Mouse (Mus musculus) heart, adult 8-10 months (tissue): Measurements from ENCODE around the gene Serpinb3d. TPM values are rescaled to one million over a fixed set of nuclear protein-coding genes. Genes with fewer than 3 reads are reported as not detected.
"Not testable (repeated sequence)": the region's sequence is repeated elsewhere in the genome, so short reads cannot be mapped to it uniquely, and the experiment has no call there.

Experiments
- DNase-seq: peaks from one replicate; pipeline ENCODE4 v3.0.0; 2022; ENCODE audit warnings: low spot score
- total RNA-seq, 4 experiments: library from RNA; stranded (reverse); gene quantifications; 2 replicates each; pipeline ENCODE4 v1.2.4; 2022

The Serpinb3d gene
- not detected for total RNA-seq

DNA sequence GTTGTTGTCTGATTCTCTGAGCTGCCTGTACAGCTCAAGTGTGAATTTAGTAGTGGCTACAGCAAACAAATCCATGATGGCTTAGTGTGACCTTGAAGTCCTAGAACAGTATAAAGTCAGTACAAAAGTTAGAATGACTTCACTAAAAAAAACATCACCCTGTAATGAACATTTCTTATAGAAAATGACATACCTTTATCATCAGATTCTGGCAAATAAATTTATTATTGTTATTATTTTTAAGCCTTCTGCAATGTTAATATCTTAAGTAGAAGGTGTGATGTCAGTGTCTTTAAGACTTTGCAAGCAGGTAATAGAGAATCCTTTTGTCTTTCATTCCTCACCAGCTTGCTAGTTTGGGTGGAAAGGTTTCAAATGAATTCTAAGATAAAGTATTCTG is at the start of gene Serpinb3d:
TSS of gene Serpinb3d (minus strand) at position 101 of the 400 bp plus-strand sequence.
- no peak for DNase-seq

DNA sequence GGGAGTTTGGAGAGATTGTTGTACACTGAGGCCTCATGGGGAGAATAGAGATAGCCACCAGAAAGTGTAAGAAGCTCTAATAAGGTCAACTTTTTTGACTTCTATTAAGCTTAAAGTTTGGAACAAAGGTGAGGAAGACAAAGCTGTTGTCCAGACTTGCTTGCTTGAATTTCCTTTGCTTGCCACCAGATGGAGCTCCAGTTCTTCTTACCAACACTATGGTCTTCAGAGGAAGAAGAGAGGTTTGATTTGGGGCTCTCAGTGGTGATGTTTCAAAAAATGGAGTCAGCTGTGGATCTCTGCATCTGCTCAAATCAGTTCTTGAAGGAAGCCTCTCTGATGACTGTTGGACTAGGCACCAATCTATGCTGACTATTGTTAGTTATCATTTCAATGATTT is 44.1 kb upstream of the Serpinb3d start:
- DNase-seq: not testable (repeated sequence)

DNA sequence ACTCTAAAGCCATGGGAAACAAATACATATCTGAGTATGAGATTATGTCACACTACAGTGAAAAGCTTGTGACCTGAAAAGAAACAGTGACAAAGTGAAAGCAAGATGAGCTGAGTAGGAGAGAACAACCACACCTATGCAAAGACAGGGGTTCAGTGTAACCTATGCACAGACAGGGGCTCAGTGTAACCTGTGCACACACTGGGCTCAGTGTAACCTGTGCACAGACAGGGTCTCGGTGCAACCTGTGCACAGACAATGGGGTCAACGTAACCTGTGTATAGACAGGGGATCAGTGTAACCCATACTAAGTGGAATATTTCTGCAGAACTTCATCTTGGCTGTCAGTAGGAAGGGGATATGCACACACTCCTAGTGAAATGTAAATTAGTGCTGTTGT is 15.1 kb upstream of the Serpinb3d start:
- DNase-seq: no peak

DNA sequence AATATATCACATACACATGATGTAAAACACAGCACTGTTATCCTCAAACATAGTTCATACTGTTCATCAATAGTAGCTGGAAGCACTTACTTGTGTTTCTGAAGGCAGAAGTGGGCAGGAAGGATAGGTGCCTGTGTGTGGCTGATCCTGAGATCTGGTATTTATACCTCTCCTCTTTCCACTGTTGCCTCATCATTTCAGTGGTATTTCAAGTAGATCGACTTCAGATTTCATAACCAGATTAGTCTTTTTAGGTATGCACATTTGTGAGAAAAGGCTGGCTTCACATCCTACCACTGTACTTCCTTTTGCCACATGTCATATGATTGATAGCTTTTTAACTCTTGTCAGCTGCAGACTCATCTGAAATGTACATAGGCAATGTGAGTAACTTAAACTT is 31.1 kb downstream of the Serpinb3d start, which contains the start of gene Serpinb3a:
TSS of gene Serpinb3a (minus strand) at position 101 of the 400 bp plus-strand sequence.
- no peak for DNase-seq

DNA sequence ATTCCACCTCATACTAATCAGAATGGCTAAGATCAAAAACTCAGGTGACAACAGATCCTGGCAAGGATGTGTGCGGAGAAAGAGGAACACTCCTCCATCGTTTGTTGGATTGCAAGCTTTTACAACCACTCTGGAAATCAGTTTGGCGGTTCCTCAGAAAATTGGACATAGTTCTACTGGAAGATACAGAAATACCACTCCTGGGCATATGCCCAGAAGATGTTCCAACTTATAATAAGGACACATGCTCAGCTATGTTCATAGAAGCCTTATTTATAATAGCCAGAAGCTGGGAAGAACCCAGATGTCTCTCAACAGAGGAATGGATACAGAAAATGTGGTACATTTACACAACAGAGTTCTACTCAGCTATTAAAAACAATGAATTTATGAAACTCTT is 49.1 kb downstream of the Serpinb3d start:
- not testable (repeated sequence) for DNase-seq

Other genes with a start within 250 kb of the Serpinb3d start
- gene Serpinb5, start 222.3 kb downstream of the Serpinb3d start, total RNA-seq: under 1 TPM in 1 of 4 experiments, not detected in 3; 0.28 TPM
- gene Serpinb12, start 149.1 kb downstream of the Serpinb3d start, total RNA-seq: not detected
- not detected for gene Serpinb13, start 102.5 kb downstream of the Serpinb3d start, total RNA-seq
- not detected for gene Serpinb3a, start 31.2 kb downstream of the Serpinb3d start, total RNA-seq
- gene Serpinb3b, start 194.9 kb upstream of the Serpinb3d start, total RNA-seq: not detected
- gene Serpinb3c, start 194.9 kb upstream of the Serpinb3d start, total RNA-seq: not detected